Mouse (Mus musculus) adrenal gland, adult 18-20 months (tissue): ENCODE measurements at regions not wholly inside any gene's neighbourhood (a gene's known extent, or its start where the extent isn't known, plus 50 kb on each side); places are given as distances from the start of the nearest gene placed in this dataset.
"Not testable (repeated sequence)": the region's sequence is repeated elsewhere in the genome, so short reads cannot be mapped to it uniquely, and the experiment has no call there.

Experiments used
- DNase-seq, 2 experiments: peaks; one replicate each; pipeline ENCODE4 v3.0.0; 2021 to 2022; ENCODE audit warnings: low spot score in 2 of 2

GRCm38 (mm10) chr1:73663546-73663945, 460.7 kb downstream of the Tns1 start:
- no peak for DNase-seq

- DNase-seq = no peak
Measured at GRCm38 (mm10) chr1:73645011-73645410, 479.2 kb downstream of the Tns1 start.

- no peak for DNase-seq
Measured at GRCm38 (mm10) chr1:73644394-73644793, 479.9 kb downstream of the Tns1 start.

- no peak for DNase-seq
Measured at GRCm38 (mm10) chr1:73643431-73643830, 480.8 kb downstream of the Tns1 start.

- no peak for DNase-seq
Measured at GRCm38 (mm10) chr1:73642691-73643109, 481.5 kb downstream of the Tns1 start.

- DNase-seq = no peak
Measured at GRCm38 (mm10) chr1:73641456-73641855, 482.8 kb downstream of the Tns1 start.

- no peak for DNase-seq
Measured at GRCm38 (mm10) chr1:73640726-73641451, 483.4 kb downstream of the Tns1 start.

- DNase-seq = no peak
Measured at GRCm38 (mm10) chr1:73635709-73636108, 488.5 kb downstream of the Tns1 start.

- DNase-seq = no peak
Measured at GRCm38 (mm10) chr1:73634871-73635270, 489.4 kb downstream of the Tns1 start.

GRCm38 (mm10) chr1:73633071-73633470, 491.2 kb downstream of the Tns1 start:
- DNase-seq = no peak

GRCm38 (mm10) chr1:73630363-73630762, 493.9 kb downstream of the Tns1 start:
- no peak for DNase-seq

- no peak for DNase-seq
Measured at GRCm38 (mm10) chr1:73625365-73625764, 498.9 kb downstream of the Tns1 start.

GRCm38 (mm10) chr1:73621121-73621520, 503.1 kb downstream of the Tns1 start:
- not testable (repeated sequence) for DNase-seq

GRCm38 (mm10) chr1:73618551-73619170, 505.6 kb downstream of the Tns1 start:
- peak; percentile 25 to 45 for DNase-seq

GRCm38 (mm10) chr1:73593653-73594385, 530.4 kb downstream of the Tns1 start:
- no peak for DNase-seq

GRCm38 (mm10) chr1:73591342-73592099, 532.7 kb downstream of the Tns1 start:
- DNase-seq = no peak

GRCm38 (mm10) chr1:73579680-73580079, 544.6 kb downstream of the Tns1 start:
- no peak for DNase-seq

- DNase-seq = no peak
Measured at GRCm38 (mm10) chr1:73577019-73577418, 547.2 kb downstream of the Tns1 start.

GRCm38 (mm10) chr1:73575694-73576093, 548.6 kb downstream of the Tns1 start:
- DNase-seq = no peak

- DNase-seq = no peak
Measured at GRCm38 (mm10) chr1:73570944-73571343, 553.3 kb downstream of the Tns1 start.

GRCm38 (mm10) chr1:73566770-73567169, 551.1 kb upstream of the Tnp1 start:
- DNase-seq = no peak
